Mouse (Mus musculus): ENCODE results near the gene Ppp1r14a. TPM values are rescaled to one million over a fixed set of nuclear protein-coding genes. Genes with fewer than 3 reads are reported as not detected.

Ppp1r14a gene
- total RNA-seq, 2 experiments from 2014 or later: 3.6 to 4.9 TPM

- DNase-seq: no peak
Observed at GRCm38 (mm10) chr7:29334156-29334555, 45.0 kb downstream of the Ppp1r14a start.

DNA sequence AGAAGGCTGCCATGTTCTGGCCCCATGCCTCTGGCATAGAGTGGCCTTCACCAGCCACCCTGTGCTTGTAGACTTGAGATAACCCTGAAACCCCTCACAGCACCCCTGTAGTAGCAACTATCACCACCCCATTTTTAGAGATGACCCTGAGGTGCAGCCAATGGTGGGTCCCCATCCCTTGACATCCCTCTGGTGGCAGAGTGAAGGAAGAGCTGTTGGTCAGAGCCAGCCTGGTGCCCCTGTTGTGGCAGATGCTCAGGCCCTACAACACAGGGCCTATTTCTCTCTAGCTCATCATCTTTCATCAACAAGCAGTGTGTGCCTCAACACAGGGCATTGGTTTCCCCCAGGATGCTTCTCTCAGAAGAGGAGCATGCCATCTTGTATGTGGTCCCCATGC lies 46.2 kb downstream of the Ppp1r14a start:
- DNase-seq: no peak

DNA sequence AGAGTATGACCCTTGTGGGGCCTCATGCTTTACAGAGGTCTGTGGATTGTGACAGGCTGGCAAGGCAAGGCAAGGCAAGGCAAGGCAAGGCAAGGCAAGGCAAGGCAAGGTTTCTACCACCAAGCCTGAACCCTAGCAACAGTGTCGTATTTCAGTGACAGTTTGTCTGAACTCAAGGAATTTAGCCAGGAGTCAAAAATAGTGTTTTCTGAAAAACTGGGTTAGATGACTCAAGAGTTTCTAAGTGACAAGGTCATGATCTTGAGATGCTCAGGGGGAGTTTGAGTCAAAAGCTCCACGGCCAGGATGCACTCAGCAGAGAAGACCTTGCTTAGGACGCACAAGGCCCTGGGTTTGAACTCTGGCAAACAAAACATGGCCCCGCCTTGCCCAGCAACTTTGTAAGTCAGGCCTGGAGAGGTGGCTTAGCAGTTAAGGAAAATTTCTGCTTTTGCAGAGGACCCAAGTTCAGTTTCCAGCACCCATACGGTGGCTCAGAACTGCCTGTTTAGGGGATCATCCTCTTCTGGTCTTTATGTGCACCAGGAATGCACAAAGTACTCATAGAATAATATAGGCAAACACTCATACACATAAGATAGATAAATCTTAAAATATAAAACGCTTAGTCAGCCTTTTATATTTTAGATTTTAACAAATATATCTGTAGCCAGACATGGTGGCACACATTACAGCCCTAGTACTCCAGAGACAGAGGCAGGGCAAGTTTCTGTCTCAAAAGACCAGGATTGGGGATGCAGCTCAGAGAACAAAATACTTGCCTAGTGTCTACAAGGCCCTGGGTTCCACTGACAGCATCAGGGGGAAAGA lies 46.9 kb downstream of the Ppp1r14a start:
- DNase-seq: peak; percentile 35 to 48

- no peak for DNase-seq
Observed at GRCm38 (mm10) chr7:29336795-29337319, 47.7 kb downstream of the Ppp1r14a start.

- DNase-seq: no peak
Observed at GRCm38 (mm10) chr7:29337766-29338165, 48.7 kb downstream of the Ppp1r14a start.

- no peak for DNase-seq
Observed at GRCm38 (mm10) chr7:29338351-29338919, 49.3 kb downstream of the Ppp1r14a start.

DNA sequence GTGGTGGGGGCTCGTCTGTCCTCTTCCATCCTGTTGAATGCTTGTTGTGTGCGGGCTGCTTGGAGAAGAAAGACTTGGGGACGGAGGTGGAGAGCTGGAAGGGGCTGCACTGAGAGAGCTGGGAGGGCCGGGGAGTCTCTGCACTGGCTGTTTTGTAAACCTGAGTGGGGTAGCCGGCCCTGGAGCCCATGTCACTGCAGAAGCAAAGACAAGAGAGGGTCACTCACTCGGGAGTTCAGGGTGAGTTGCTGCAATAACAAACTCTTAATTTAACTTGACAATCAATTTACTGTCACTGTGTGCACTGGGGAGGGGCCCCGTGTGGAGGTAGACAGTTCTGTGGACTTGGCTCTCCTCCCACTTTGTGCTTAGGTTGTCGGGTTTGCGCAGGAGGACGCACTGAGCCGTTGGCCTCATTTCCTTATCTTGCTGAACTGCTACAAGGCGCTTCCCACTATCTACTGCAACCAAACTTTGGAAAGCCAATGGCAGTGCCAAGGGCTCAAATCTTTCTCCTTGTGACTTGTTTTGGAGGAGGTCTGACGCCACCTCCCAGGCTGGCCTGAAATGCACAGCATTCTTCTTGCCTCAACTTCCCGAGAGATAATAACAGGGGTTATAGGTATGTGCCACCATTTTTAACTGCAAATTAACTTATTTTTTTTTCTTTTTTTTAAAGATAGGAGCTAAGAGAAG lies 50.0 kb downstream of the Ppp1r14a start:
- DNase-seq: peak in 1 of 2 experiments; percentile 42

GRCm38 (mm10) chr7:29340247-29340646 lies 51.1 kb downstream of the Ppp1r14a start:
- DNase-seq: peak in 1 of 2 experiments; percentile 42

- no peak for DNase-seq
Observed at GRCm38 (mm10) chr7:29340838-29341237, 51.7 kb downstream of the Ppp1r14a start.

DNA sequence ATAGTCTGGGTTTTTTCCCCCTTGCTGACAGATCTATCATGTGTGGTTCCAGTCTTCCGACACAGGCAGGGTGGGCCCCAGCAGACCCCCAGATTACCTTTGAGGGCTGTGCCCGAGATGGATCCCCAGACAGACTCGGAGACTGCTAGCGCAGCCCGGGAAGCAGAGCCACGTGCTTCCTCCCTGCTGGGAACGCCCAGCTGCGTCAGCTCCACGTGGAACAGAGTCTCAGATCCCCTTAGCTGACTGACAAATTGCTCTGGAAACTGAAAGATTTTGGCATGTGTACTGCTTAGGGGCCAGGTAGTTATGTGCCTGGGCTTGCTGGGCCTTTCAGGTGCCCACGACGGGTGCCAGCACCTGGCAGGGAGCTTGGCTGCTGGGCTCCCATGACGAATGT lies 52.6 kb downstream of the Ppp1r14a start:
- no peak for DNase-seq

DNA sequence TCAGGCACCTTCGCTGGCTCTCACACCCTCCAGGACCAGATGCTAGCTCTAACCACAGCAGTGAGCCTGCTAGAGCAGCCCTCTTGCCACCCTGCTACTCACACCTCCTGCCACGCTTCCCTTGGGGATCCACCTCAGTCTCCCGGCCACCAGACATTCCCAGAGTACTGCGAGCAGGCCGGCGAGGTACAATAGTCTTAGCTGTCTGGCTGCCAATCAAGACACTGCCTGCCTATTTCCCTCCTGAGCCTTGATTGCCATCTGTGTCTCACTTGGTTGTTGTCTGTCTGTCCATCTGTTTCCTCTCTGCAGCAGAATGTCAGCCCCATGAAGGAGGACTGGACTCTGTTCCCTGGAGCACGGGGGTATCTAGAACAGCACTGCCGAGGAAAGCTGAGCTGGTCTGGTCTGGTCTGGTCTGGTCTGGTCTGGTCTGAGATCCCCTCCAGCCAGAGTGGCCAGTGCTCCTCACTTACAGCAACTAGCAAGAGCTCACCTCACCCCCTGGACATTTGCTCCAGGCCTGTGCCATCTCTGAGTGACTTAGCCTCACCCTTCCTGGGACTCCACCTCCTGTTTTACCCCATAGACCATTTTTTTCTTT lies 53.5 kb downstream of the Ppp1r14a start:
- DNase-seq: no peak

Other genes starting within 250 kb of the Ppp1r14a start
- gene Ryr1, start 164.1 kb upstream of the Ppp1r14a start, total RNA-seq (2021): under 1 TPM; 0.20 to 0.23 TPM
- 1 to 10 TPM; 1.2 to 1.6 TPM for gene Rasgrp4, start 154.5 kb upstream of the Ppp1r14a start, total RNA-seq (2021)
- 10 to 100 TPM; 10.6 to 12.8 TPM for gene Fam98c, start 133.1 kb upstream of the Ppp1r14a start, total RNA-seq (2021)
- 1 to 10 TPM; 1.2 to 2.3 TPM for gene Ggn, start 119.1 kb upstream of the Ppp1r14a start, total RNA-seq (2021)
- 1 to 10 TPM; 5.5 to 6.1 TPM for gene Spred3, start 118.9 kb upstream of the Ppp1r14a start, total RNA-seq (2021)
- gene Psmd8, start 108.6 kb upstream of the Ppp1r14a start, total RNA-seq (2021): 100 to 1,000 TPM; 188 to 194 TPM
- under 1 TPM; 0.23 to 0.69 TPM for gene Catsperg1, start 75.3 kb upstream of the Ppp1r14a start, total RNA-seq (2021)
- 1 to 10 TPM; 1.6 to 2.6 TPM for gene Kcnk6, start 56.8 kb upstream of the Ppp1r14a start, total RNA-seq (2021)
- gene Yif1b, start 51.0 kb upstream of the Ppp1r14a start, total RNA-seq (2021): 10 to 100 TPM; 46.9 to 49.2 TPM
- gene 2200002D01Rik, start 40.8 kb upstream of the Ppp1r14a start, total RNA-seq (2021): 1 to 10 TPM; 2.7 to 3.3 TPM
- 10 to 100 TPM; 28.7 to 48.2 TPM for gene Spint2, start 7.4 kb upstream of the Ppp1r14a start, total RNA-seq (2021)
- gene Dpf1, start 14.6 kb downstream of the Ppp1r14a start, total RNA-seq (2021): 1 to 10 TPM; 2.7 to 3.0 TPM
- gene Sipa1l3, start 229.3 kb downstream of the Ppp1r14a start, total RNA-seq (2021): 10 to 100 TPM; 29.5 to 30.7 TPM

Data from adrenal gland, postnatal 36 days (tissue).